Mouse (Mus musculus) kidney, adult 9 months (tissue): Measurements from ENCODE around the gene Serpinb6d.
A peak's percentile ranks its signal among the peaks of the same experiment; 100 is the strongest.

Source experiments
- DNase-seq: peaks from one replicate; pipeline ENCODE4 v3.0.0; 2022

The Serpinb6d gene

GRCm38 (mm10) chr13:33661105-33661504 is at the start of gene Serpinb6d:
Serpinb6d (plus strand) TSS chr13:33661405.
- peak; percentile 5 for DNase-seq

GRCm38 (mm10) chr13:33622921-33623320 is 38.3 kb upstream of the Serpinb6d start:
- DNase-seq, result no peak

DNA sequence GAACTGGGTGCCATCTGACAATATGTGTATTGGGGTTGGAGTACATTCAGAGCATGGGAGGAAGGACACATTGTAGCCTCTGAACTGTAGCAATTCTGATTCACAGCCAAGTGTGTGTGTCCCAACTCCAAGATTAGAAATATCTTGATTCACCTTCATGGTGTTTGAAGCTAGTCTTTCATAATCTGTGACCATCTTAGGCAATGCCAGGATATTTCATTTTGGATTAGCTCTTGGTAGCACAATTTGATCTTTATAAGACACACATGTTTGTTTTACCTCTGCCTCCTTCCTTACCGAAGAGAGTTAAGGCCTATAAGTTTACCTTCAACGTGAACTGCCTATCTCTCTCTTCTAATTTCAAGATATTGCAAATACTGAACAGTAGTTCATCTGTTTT is 18.7 kb upstream of the Serpinb6d start:
- no peak for DNase-seq

- DNase-seq, result no peak
Measured at GRCm38 (mm10) chr13:33662550-33662949, 1.3 kb downstream of the Serpinb6d start.

- no peak for DNase-seq
Measured at GRCm38 (mm10) chr13:33720296-33720695, 59.1 kb downstream of the Serpinb6d start.
